9 mouse cellular contexts compared by ENCODE assay signal in the genomic region with DNA sequence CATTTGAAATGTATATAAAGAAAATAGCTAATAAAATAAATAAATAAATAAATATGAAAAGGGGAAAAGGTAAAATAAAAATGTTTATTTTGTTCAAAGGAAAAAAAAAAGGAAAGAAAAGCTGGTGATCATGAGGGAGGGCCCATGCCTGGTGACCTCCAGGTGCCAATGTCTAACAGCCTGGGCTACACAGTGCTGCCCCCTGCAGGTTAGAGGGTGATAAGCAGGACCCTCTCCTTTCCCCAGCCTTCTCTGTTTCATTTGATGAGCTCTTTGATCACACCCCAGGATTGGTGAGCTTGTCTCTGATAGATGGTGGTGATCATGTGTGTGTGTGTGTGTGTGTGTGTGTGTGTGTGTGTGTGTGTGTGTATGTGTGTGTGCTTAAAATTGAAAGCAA. TPM values are rescaled to one million over a fixed set of nuclear protein-coding genes. Genes with fewer than 3 reads are reported as not detected.
DNase-seq lines count a peak whose midpoint lies in the region; ATAC-seq and TF ChIP-seq lines count a peak whose summit lies in the region.
"Had no signal": no experiment of that assay in that cellular context is flagged by ENCODE, and none has a peak within 500 bp of the region (broad histone marks: within the 10 kb centered on the region; RNA-seq: fewer than 3 reads in every experiment).

No protein-coding gene starts in this region.

- H3K36me3 ChIP-seq in kidney, embryonic 16.5 days (ENCODE audit: insufficient read depth, low read length): no peaks in the 10 kb centered on the region
- peaks cover 18% of the 10 kb centered on the region for H3K36me3 ChIP-seq in ES-Bruce4 (ENCODE audit: control insufficient read depth, insufficient read depth, low read length, poor library complexity, severe bottlenecking)
- H3K36me3 ChIP-seq in lung, embryonic 14.5 days (ENCODE audit: insufficient read depth): no peaks in the 10 kb centered on the region
- peaks cover 22% of the 10 kb centered on the region for H3K36me3 ChIP-seq in midbrain, embryonic 10.5 days
- no peaks in the 10 kb centered on the region for H3K36me3 ChIP-seq in hindbrain, embryonic 14.5 days (replicated peaks; ENCODE audit: control insufficient read depth, insufficient read depth)

- peak; percentile 30 for DNase-seq in kidney, adult 18-20 months
- peak; percentile 20 for DNase-seq in c-Kit-positive CD71-negative TER-119-negative erythroid progenitor cells, embryonic 14.5 days (ENCODE audit: low read depth)
- DNase-seq in lung, embryonic 14.5 days: no peak
- no peak for DNase-seq in urinary bladder, postnatal 4 days (ENCODE audit: low spot score in 2 of 2)
- no peak for DNase-seq in midbrain, embryonic 10.5 days (ENCODE audit: low spot score)
- DNase-seq in hindbrain, embryonic 14.5 days (ENCODE audit: low spot score): no peak

- TF ChIP-seq CTCF in ES-Bruce4 (IDR thresholded peaks at IDR 0.05; ENCODE audit: low read depth, low read length): peak; percentile 91
- TF ChIP-seq CTCF in lung, embryonic 14.5 days (IDR thresholded peaks at IDR 0.05; ENCODE audit: low read depth): peak; percentile 39; the same call in 1 of the 2 replicates

- H3K9me3 ChIP-seq in kidney, embryonic 16.5 days (ENCODE audit: low read length): 0 out of 2 replicates have a peak, but pooled peaks cover 1% of the 10 kb centered on the region
- H3K9me3 ChIP-seq in ES-Bruce4 (replicated peaks; ENCODE audit: control insufficient read depth, insufficient read depth, low read length, poor library complexity, severe bottlenecking): peaks cover 12% of the 10 kb centered on the region
- H3K9me3 ChIP-seq in lung, embryonic 14.5 days (ENCODE audit: low read depth, low read length): no peaks in the 10 kb centered on the region
- H3K9me3 ChIP-seq in midbrain, embryonic 10.5 days (replicated peaks): peaks cover 3% of the 10 kb centered on the region; the same call in 1 of the 2 replicates
- 0 out of 2 replicates have a peak, but pooled peaks cover 4% of the 10 kb centered on the region for H3K9me3 ChIP-seq in hindbrain, embryonic 14.5 days (ENCODE audit: control insufficient read depth, low read length)

- H3K4me1 ChIP-seq in kidney, embryonic 16.5 days (ENCODE audit: insufficient read depth, low read length): no peaks in the 10 kb centered on the region
- no peaks in the 10 kb centered on the region for H3K4me1 ChIP-seq in ES-Bruce4 (ENCODE audit: control insufficient read depth, insufficient read depth, low read length)
- H3K4me1 ChIP-seq in lung, embryonic 14.5 days (ENCODE audit: insufficient read depth): no peaks in the 10 kb centered on the region
- no peaks in the 10 kb centered on the region for H3K4me1 ChIP-seq in midbrain, embryonic 10.5 days
- no peaks in the 10 kb centered on the region for H3K4me1 ChIP-seq in hindbrain, embryonic 14.5 days (replicated peaks; ENCODE audit: control insufficient read depth, insufficient read depth, low read length)
- H3K4me1 ChIP-seq: midbrain, embryonic 12.5 days had no signal

- H3K27ac ChIP-seq in kidney, embryonic 16.5 days (ENCODE audit: low read length): no peak overlapping the region
- no peak overlapping the region for H3K27ac ChIP-seq in ES-Bruce4 (ENCODE audit: insufficient read depth, low read length)
- no peak overlapping the region for H3K27ac ChIP-seq in lung, embryonic 14.5 days (ENCODE audit: low read depth)
- no peak overlapping the region for H3K27ac ChIP-seq in midbrain, embryonic 10.5 days (replicated peaks)
- no peak overlapping the region for H3K27ac ChIP-seq in hindbrain, embryonic 14.5 days
- H3K27ac ChIP-seq: midbrain, embryonic 12.5 days had no signal

- no peak for TF ChIP-seq POLR2A in ES-Bruce4 (IDR thresholded peaks at IDR 0.05; ENCODE audit: insufficient read depth, low read length)

- no peaks in the 10 kb centered on the region for H3K27me3 ChIP-seq in kidney, embryonic 16.5 days (ENCODE audit: insufficient read depth, low read length)
- H3K27me3 ChIP-seq in ES-Bruce4 (ENCODE audit: control insufficient read depth, insufficient read depth, low read length, poor library complexity, severe bottlenecking): no peaks in the 10 kb centered on the region
- H3K27me3 ChIP-seq in lung, embryonic 14.5 days (ENCODE audit: insufficient read depth, low read length): no peaks in the 10 kb centered on the region
- no peaks in the 10 kb centered on the region for H3K27me3 ChIP-seq in midbrain, embryonic 10.5 days (ENCODE audit: low read depth, poor library complexity, severe bottlenecking)
- no peaks in the 10 kb centered on the region for H3K27me3 ChIP-seq in hindbrain, embryonic 14.5 days (ENCODE audit: control insufficient read depth, insufficient read depth, low read length)
- H3K27me3 ChIP-seq: midbrain, embryonic 12.5 days had no signal

- no peak overlapping the region for H3K4me2 ChIP-seq in kidney, embryonic 16.5 days (replicated peaks; ENCODE audit: low read depth, low read length)
- H3K4me2 ChIP-seq in lung, embryonic 14.5 days: no peak overlapping the region
- H3K4me2 ChIP-seq in hindbrain, embryonic 14.5 days (replicated peaks): no peak overlapping the region
- H3K4me2 ChIP-seq: midbrain, embryonic 12.5 days had no signal

- ATAC-seq in kidney, embryonic 16.5 days (ENCODE audit: low FRiP score, low TSS enrichment): no peak
- no peak for ATAC-seq in lung, embryonic 14.5 days (ENCODE audit: insufficient read depth)
- no peak for ATAC-seq in hindbrain, embryonic 14.5 days (ENCODE audit: low FRiP score)

- 0 out of 2 replicates have a peak, but pooled peaks have one; percentile 8 for TF ChIP-seq EP300 in ES-Bruce4 (IDR thresholded peaks at IDR 0.05; ENCODE audit: insufficient read depth, low read depth, low read length)

- no peak overlapping the region for H3K4me3 ChIP-seq in kidney, embryonic 16.5 days (ENCODE audit: low read length)
- H3K4me3 ChIP-seq in ES-Bruce4 (ENCODE audit: low read depth, low read length): no peak overlapping the region
- H3K4me3 ChIP-seq in lung, embryonic 14.5 days (ENCODE audit: low read depth, low read length): no peak overlapping the region
- H3K4me3 ChIP-seq in midbrain, embryonic 10.5 days: no peak overlapping the region
- H3K4me3 ChIP-seq in hindbrain, embryonic 14.5 days (replicated peaks; ENCODE audit: low read length): no peak overlapping the region
- H3K4me3 ChIP-seq: midbrain, embryonic 12.5 days had no signal

- H3K9ac ChIP-seq in kidney, embryonic 16.5 days (replicated peaks; ENCODE audit: low read length): no peak overlapping the region
- H3K9ac ChIP-seq in ES-Bruce4 (ENCODE audit: low read depth, poor library complexity, severe bottlenecking): no peak overlapping the region
- no peak overlapping the region for H3K9ac ChIP-seq in lung, embryonic 14.5 days
- H3K9ac ChIP-seq in hindbrain, embryonic 14.5 days: no peak overlapping the region
- H3K9ac ChIP-seq: midbrain, embryonic 12.5 days had no signal

RNA-seq across cellular contexts. Expression of a gene that starts 16.4 kb away (rescaled TPM):
- polyA plus RNA-seq in kidney, embryonic 16.5 days (2015; fragmentation: Nextera tagmentation; extraction: Ambion mirVana): 20.5 and 23.3 TPM in 2 replicates
- polyA plus RNA-seq in ES-Bruce4 (2011; ENCODE audit: insufficient read depth, insufficient read length, low read depth, missing spikeins): 18.5 and 19.5 TPM in 2 replicates
- polyA plus RNA-seq in lung, embryonic 14.5 days (2014; fragmentation: Nextera tagmentation; extraction: Ambion mirVana): 22.3 and 23.0 TPM in 2 replicates
- polyA plus RNA-seq in midbrain, embryonic 10.5 days (2016; fragmentation: Nextera tagmentation; extraction: Ambion mirVana): 23.8 and 26.1 TPM in 2 replicates
- 22.2 and 34.7 TPM in 2 replicates for polyA plus RNA-seq in hindbrain, embryonic 14.5 days (2014; fragmentation: Nextera tagmentation; extraction: Ambion mirVana)

RNA-seq across cellular contexts. Expression of a gene that starts 17.0 kb away (rescaled TPM):
- polyA plus RNA-seq in kidney, embryonic 16.5 days (2015; fragmentation: Nextera tagmentation; extraction: Ambion mirVana): 0.27 and 0.54 TPM in 2 replicates
- polyA plus RNA-seq in ES-Bruce4 (2011; ENCODE audit: insufficient read depth, insufficient read length, low read depth, missing spikeins): 22.8 and 25.5 TPM in 2 replicates
- 0.18 and 0.64 TPM in 2 replicates for polyA plus RNA-seq in lung, embryonic 14.5 days (2014; fragmentation: Nextera tagmentation; extraction: Ambion mirVana)
- polyA plus RNA-seq in midbrain, embryonic 10.5 days (2016; fragmentation: Nextera tagmentation; extraction: Ambion mirVana): 1.3 and 1.4 TPM in 2 replicates
- 1.3 and 1.7 TPM in 2 replicates for polyA plus RNA-seq in hindbrain, embryonic 14.5 days (2014; fragmentation: Nextera tagmentation; extraction: Ambion mirVana)

Comparison
In these comparisons a context has a peak if more than half of its experiments do, and no peak if none do; other contexts are left out.
1. DNase-seq: peak in kidney, adult 18-20 months (single experiment) and c-Kit-positive CD71-negative TER-119-negative erythroid progenitor cells, embryonic 14.5 days (single experiment); none in lung, embryonic 14.5 days (single experiment), urinary bladder, postnatal 4 days (0 of 2), midbrain, embryonic 10.5 days (single experiment) and hindbrain, embryonic 14.5 days (single experiment).